Mouse (Mus musculus) liver, postnatal 0 days (tissue): ENCODE measurements around the gene Prdm2.

Experiments
- CTCF ChIP-seq: sonication (generic); IDR thresholded peaks from 2 replicates; pipeline ENCODE4 v1.5.1; 2016; ENCODE audit warnings: antibody characterized with exemption, low read depth
- EP300 ChIP-seq: IDR thresholded peaks from 2 replicates; pipeline ENCODE4 v1.6.1; 2016; ENCODE audit warnings: antibody characterized with exemption, low read depth, mild to moderate bottlenecking

- TF ChIP-seq CTCF (no peak), EP300 (no peak)
Measured at GRCm38 (mm10) chr4:143129261-143129760, 83.5 kb downstream of the Prdm2 start.
